Mouse (Mus musculus): ENCODE results near the gene Scarf1. TPM values are rescaled to one million over a fixed set of nuclear protein-coding genes. Genes with fewer than 3 reads are reported as not detected.

Scarf1 gene
- polyA plus RNA-seq (2012; rRNA removed): 13.3 and 17.3 TPM in 2 replicates

GRCm38 (mm10) chr11:75513336-75513735 is at the start of gene Scarf1:
Gene Scarf1, plus strand, starts transcription at chr11:75513540.
- no peaks in the 10 kb centered on the region for H3K27me3 ChIP-seq (replicated peaks; ENCODE audit: control insufficient read depth, insufficient read depth, low read length)
- WGBS: 62% methylated on average over 8 of the region's 8 CpGs
- no peaks in the 10 kb centered on the region; the same call in 1 of the 2 replicates for H3K36me3 ChIP-seq (ENCODE audit: control insufficient read depth, insufficient read depth, low read length)
- H3K4me3 ChIP-seq (ENCODE audit: insufficient read depth, low read depth, low read length): peak within 1 kb of the TSS; percentile 50
- DNase-seq: peak; percentile 83
- TF ChIP-seq CTCF (conservative IDR thresholded peaks at IDR 0.05; ENCODE audit: insufficient read depth, insufficient read length, low read depth, low read length) (no peak), POLR2A (IDR thresholded peaks at IDR 0.05; ENCODE audit: low read depth, low read length) (no peak)
- H3K4me1 ChIP-seq (ENCODE audit: control insufficient read depth, insufficient read depth, low read length): peaks cover 11% of the 10 kb centered on the region
- H3K27ac ChIP-seq (ENCODE audit: insufficient read depth, low read depth, low read length): peak within 1 kb of the TSS; percentile 82

- H3K27me3 ChIP-seq (replicated peaks; ENCODE audit: control insufficient read depth, insufficient read depth, low read length): no peaks in the 10 kb centered on the region
- TF ChIP-seq POLR2A (IDR thresholded peaks at IDR 0.05; ENCODE audit: low read depth, low read length) (no peak), CTCF (conservative IDR thresholded peaks at IDR 0.05; ENCODE audit: insufficient read depth, insufficient read length, low read depth, low read length) (no peak)
- H3K27ac ChIP-seq (ENCODE audit: insufficient read depth, low read depth, low read length): peak overlapping the region; percentile 73
- DNase-seq: peak; percentile 19
- peaks cover 40% of the 10 kb centered on the region for H3K4me1 ChIP-seq (ENCODE audit: control insufficient read depth, insufficient read depth, low read length)
- peaks cover 16% of the 10 kb centered on the region for H3K36me3 ChIP-seq (ENCODE audit: control insufficient read depth, insufficient read depth, low read length)
- WGBS: 20% methylated on average over 4 of the region's 4 CpGs
- H3K4me3 ChIP-seq (ENCODE audit: insufficient read depth, low read depth, low read length): peak overlapping the region; percentile 37
Observed at GRCm38 (mm10) chr11:75463624-75464023, 49.7 kb upstream of the Scarf1 start.

- no peaks in the 10 kb centered on the region for H3K27me3 ChIP-seq (replicated peaks; ENCODE audit: control insufficient read depth, insufficient read depth, low read length)
- DNase-seq: no peak
- 80% methylated on average over 6 of the region's 6 CpGs for WGBS
- no peak overlapping the region for H3K4me3 ChIP-seq (ENCODE audit: insufficient read depth, low read depth, low read length)
- H3K27ac ChIP-seq (ENCODE audit: insufficient read depth, low read depth, low read length): no peak overlapping the region
- H3K36me3 ChIP-seq (ENCODE audit: control insufficient read depth, insufficient read depth, low read length): peaks cover 16% of the 10 kb centered on the region
- peaks cover 34% of the 10 kb centered on the region for H3K4me1 ChIP-seq (ENCODE audit: control insufficient read depth, insufficient read depth, low read length)
- TF ChIP-seq CTCF (conservative IDR thresholded peaks at IDR 0.05; ENCODE audit: insufficient read depth, insufficient read length, low read depth, low read length) (no peak), POLR2A (IDR thresholded peaks at IDR 0.05; ENCODE audit: low read depth, low read length) (no peak)
Observed at GRCm38 (mm10) chr11:75464417-75464816, 48.9 kb upstream of the Scarf1 start.

GRCm38 (mm10) chr11:75465051-75465450 is 48.3 kb upstream of the Scarf1 start:
- DNase-seq: no peak

GRCm38 (mm10) chr11:75466731-75467505 is 46.4 kb upstream of the Scarf1 start:
- H3K27me3 ChIP-seq (replicated peaks; ENCODE audit: control insufficient read depth, insufficient read depth, low read length): no peaks in the 10 kb centered on the region
- peaks cover 27% of the 10 kb centered on the region for H3K4me1 ChIP-seq (ENCODE audit: control insufficient read depth, insufficient read depth, low read length)
- TF ChIP-seq POLR2A (IDR thresholded peaks at IDR 0.05; ENCODE audit: low read depth, low read length): peak; percentile 10
- peak; percentile 34; the same call in 1 of the 2 replicates for TF ChIP-seq CTCF (conservative IDR thresholded peaks at IDR 0.05; ENCODE audit: insufficient read depth, insufficient read length, low read depth, low read length)
- 97% methylated on average over 4 of the region's 4 CpGs for WGBS
- no peak for DNase-seq
- H3K4me3 ChIP-seq (ENCODE audit: insufficient read depth, low read depth, low read length): no peak overlapping the region
- H3K36me3 ChIP-seq (ENCODE audit: control insufficient read depth, insufficient read depth, low read length): peaks cover 16% of the 10 kb centered on the region
- no peak overlapping the region for H3K27ac ChIP-seq (ENCODE audit: insufficient read depth, low read depth, low read length)

More at GRCm38 (mm10) chr11:75465051-75465450, 48.3 kb upstream of the Scarf1 start:
- Histone ChIP-seq H3K27me3 (replicated peaks; ENCODE audit: control insufficient read depth, insufficient read depth, low read length) (no peaks in the 10 kb centered on the region), H3K4me1 (ENCODE audit: control insufficient read depth, insufficient read depth, low read length) (peaks cover 28% of the 10 kb centered on the region), H3K4me3 (ENCODE audit: insufficient read depth, low read depth, low read length) (no peak overlapping the region), H3K27ac (ENCODE audit: insufficient read depth, low read depth, low read length) (no peak overlapping the region), H3K36me3 (ENCODE audit: control insufficient read depth, insufficient read depth, low read length) (peaks cover 16% of the 10 kb centered on the region)
- TF ChIP-seq CTCF (conservative IDR thresholded peaks at IDR 0.05; ENCODE audit: insufficient read depth, insufficient read length, low read depth, low read length): no peak
- no peak for TF ChIP-seq POLR2A (IDR thresholded peaks at IDR 0.05; ENCODE audit: low read depth, low read length)
- WGBS: 88% methylated on average over 6 of the region's 6 CpGs

- Histone ChIP-seq H3K27ac (ENCODE audit: insufficient read depth, low read depth, low read length) (no peak overlapping the region), H3K36me3 (ENCODE audit: control insufficient read depth, insufficient read depth, low read length) (peaks cover 16% of the 10 kb centered on the region), H3K27me3 (replicated peaks; ENCODE audit: control insufficient read depth, insufficient read depth, low read length) (no peaks in the 10 kb centered on the region), H3K4me3 (ENCODE audit: insufficient read depth, low read depth, low read length) (peak overlapping the region; percentile 34), H3K4me1 (ENCODE audit: control insufficient read depth, insufficient read depth, low read length) (peaks cover 27% of the 10 kb centered on the region)
- peak; percentile 80 for DNase-seq
- 18% methylated on average over 19 of the region's 19 CpGs for WGBS
- no peak for TF ChIP-seq POLR2A (IDR thresholded peaks at IDR 0.05; ENCODE audit: low read depth, low read length)
- TF ChIP-seq CTCF (conservative IDR thresholded peaks at IDR 0.05; ENCODE audit: insufficient read depth, insufficient read length, low read depth, low read length): no peak
Observed at GRCm38 (mm10) chr11:75467512-75468215, 45.7 kb upstream of the Scarf1 start.

GRCm38 (mm10) chr11:75468410-75468809 is 44.9 kb upstream of the Scarf1 start:
- 47% methylated on average over 7 of the region's 7 CpGs for WGBS
- DNase-seq: peak; percentile 59
- TF ChIP-seq POLR2A (IDR thresholded peaks at IDR 0.05; ENCODE audit: low read depth, low read length): no peak
- no peak for TF ChIP-seq CTCF (conservative IDR thresholded peaks at IDR 0.05; ENCODE audit: insufficient read depth, insufficient read length, low read depth, low read length)
- peaks cover 16% of the 10 kb centered on the region for H3K36me3 ChIP-seq (ENCODE audit: control insufficient read depth, insufficient read depth, low read length)
- peaks cover 23% of the 10 kb centered on the region for H3K4me1 ChIP-seq (ENCODE audit: control insufficient read depth, insufficient read depth, low read length)
- no peak overlapping the region for H3K4me3 ChIP-seq (ENCODE audit: insufficient read depth, low read depth, low read length)
- H3K27me3 ChIP-seq (replicated peaks; ENCODE audit: control insufficient read depth, insufficient read depth, low read length): no peaks in the 10 kb centered on the region
- H3K27ac ChIP-seq (ENCODE audit: insufficient read depth, low read depth, low read length): no peak overlapping the region

Measured in kidney, adult 2 months (tissue).